Mouse (Mus musculus): Measurements from ENCODE around the gene Gamt. TPM values are rescaled to one million over a fixed set of nuclear protein-coding genes. Genes with fewer than 3 reads are reported as not detected.
"Not testable (repeated sequence)": the region's sequence is repeated elsewhere in the genome, so short reads cannot be mapped to it uniquely, and the experiment has no call there.

Gamt gene
- polyA plus RNA-seq, 1 experiment from 2014 or later: 115 TPM

GRCm38 (mm10) chr10:80211547-80212103 is 49.2 kb downstream of the Gamt start:
- ATAC-seq (ENCODE audit: insufficient read depth, low FRiP score); H3K4me1 ChIP-seq (ENCODE audit: control insufficient read depth, insufficient read depth, low read length); H3K4me3 ChIP-seq (replicated peaks; ENCODE audit: low read length); H3K9me3 ChIP-seq (replicated peaks; ENCODE audit: control insufficient read depth, low read length); H3K4me2 ChIP-seq (ENCODE audit: low read depth, low read length); H3K27ac ChIP-seq (ENCODE audit: low read length); H3K27me3 ChIP-seq (ENCODE audit: control insufficient read depth, insufficient read depth, low read length); H3K9ac ChIP-seq (ENCODE audit: low read length); H3K36me3 ChIP-seq (ENCODE audit: control insufficient read depth, insufficient read depth, low read length): not testable (repeated sequence)
- 67% methylated on average over 7 of the region's 7 CpGs for WGBS

GRCm38 (mm10) chr10:80208841-80209371 is 51.9 kb downstream of the Gamt start:
- ATAC-seq (ENCODE audit: insufficient read depth, low FRiP score): no peak
- Histone ChIP-seq H3K4me1 (ENCODE audit: control insufficient read depth, insufficient read depth, low read length) (peaks cover under 1% of the 10 kb centered on the region; the same call in 1 of the 2 replicates), H3K4me3 (replicated peaks; ENCODE audit: low read length) (no peak overlapping the region), H3K4me2 (ENCODE audit: low read depth, low read length) (no peak overlapping the region), H3K9me3 (replicated peaks; ENCODE audit: control insufficient read depth, low read length) (no peaks in the 10 kb centered on the region), H3K36me3 (ENCODE audit: control insufficient read depth, insufficient read depth, low read length) (no peaks in the 10 kb centered on the region), H3K27me3 (ENCODE audit: control insufficient read depth, insufficient read depth, low read length) (no peaks in the 10 kb centered on the region), H3K9ac (ENCODE audit: low read length) (peak overlapping the region; percentile 50), H3K27ac (ENCODE audit: low read length) (no peak overlapping the region)
- WGBS: 16% methylated on average over 24 of the region's 24 CpGs

GRCm38 (mm10) chr10:80208248-80208647 is 52.6 kb downstream of the Gamt start:
- Histone ChIP-seq H3K36me3 (ENCODE audit: control insufficient read depth, insufficient read depth, low read length) (no peaks in the 10 kb centered on the region), H3K4me2 (ENCODE audit: low read depth, low read length) (no peak overlapping the region), H3K27me3 (ENCODE audit: control insufficient read depth, insufficient read depth, low read length) (no peaks in the 10 kb centered on the region), H3K9ac (ENCODE audit: low read length) (no peak overlapping the region), H3K4me3 (replicated peaks; ENCODE audit: low read length) (no peak overlapping the region), H3K4me1 (ENCODE audit: control insufficient read depth, insufficient read depth, low read length) (peaks cover 3% of the 10 kb centered on the region; the same call in 1 of the 2 replicates), H3K9me3 (replicated peaks; ENCODE audit: control insufficient read depth, low read length) (no peaks in the 10 kb centered on the region), H3K27ac (ENCODE audit: low read length) (no peak overlapping the region)
- 74% methylated on average over 4 of the region's 4 CpGs for WGBS
- ATAC-seq (ENCODE audit: insufficient read depth, low FRiP score): no peak

Small RNA genes within 50 kb of the gene (microRNA-seq; reads per million reads assigned to microRNA genes)
- gene Mir6911: 1.2 reads per million

Other genes with a start within 250 kb of the Gamt start
- 7.8 and 9.7 TPM in 2 replicates for gene Arhgap45, start 244.4 kb downstream of the Gamt start, polyA plus RNA-seq (2015; fragmentation: Nextera tagmentation; extraction: Ambion mirVana)
- 174 and 180 TPM in 2 replicates for gene Polr2e, start 221.2 kb downstream of the Gamt start, polyA plus RNA-seq (2015; fragmentation: Nextera tagmentation; extraction: Ambion mirVana)
- 445 and 507 TPM in 2 replicates for gene Gpx4, start 213.8 kb downstream of the Gamt start, polyA plus RNA-seq (2015; fragmentation: Nextera tagmentation; extraction: Ambion mirVana)
- 17.2 and 19.0 TPM in 2 replicates for gene Sbno2, start 155.4 kb downstream of the Gamt start, polyA plus RNA-seq (2015; fragmentation: Nextera tagmentation; extraction: Ambion mirVana)
- 14.5 and 14.8 TPM in 2 replicates for gene Stk11, start 145.2 kb downstream of the Gamt start, polyA plus RNA-seq (2015; fragmentation: Nextera tagmentation; extraction: Ambion mirVana)
- 536 and 594 TPM in 2 replicates for gene Atp5d, start 122.4 kb downstream of the Gamt start, polyA plus RNA-seq (2015; fragmentation: Nextera tagmentation; extraction: Ambion mirVana)
- gene Cbarp, start 120.2 kb downstream of the Gamt start, polyA plus RNA-seq (2015; fragmentation: Nextera tagmentation; extraction: Ambion mirVana): 3.1 and 3.9 TPM in 2 replicates
- 7.8 and 9.8 TPM in 2 replicates for gene Midn, start 112.7 kb downstream of the Gamt start, polyA plus RNA-seq (2015; fragmentation: Nextera tagmentation; extraction: Ambion mirVana)
- gene Cirbp, start 95.0 kb downstream of the Gamt start, polyA plus RNA-seq (2015; fragmentation: Nextera tagmentation; extraction: Ambion mirVana): 69.8 and 80.8 TPM in 2 replicates
- gene 1600002K03Rik, start 88.1 kb downstream of the Gamt start, polyA plus RNA-seq (2015; fragmentation: Nextera tagmentation; extraction: Ambion mirVana): 16.4 and 16.6 TPM in 2 replicates
- 9.3 and 10.5 TPM in 2 replicates for gene Efna2, start 81.5 kb downstream of the Gamt start, polyA plus RNA-seq (2015; fragmentation: Nextera tagmentation; extraction: Ambion mirVana)
- gene Mum1, start 34.6 kb downstream of the Gamt start, polyA plus RNA-seq (2015; fragmentation: Nextera tagmentation; extraction: Ambion mirVana): 50.8 and 51.6 TPM in 2 replicates
- 340 and 344 TPM in 2 replicates for gene Ndufs7, start 11.9 kb downstream of the Gamt start, polyA plus RNA-seq (2015; fragmentation: Nextera tagmentation; extraction: Ambion mirVana)
- gene Dazap1, start 474 bp upstream of the Gamt start, polyA plus RNA-seq (2015; fragmentation: Nextera tagmentation; extraction: Ambion mirVana): 35.8 and 43.9 TPM in 2 replicates
- gene Rps15, start 31.4 kb upstream of the Gamt start, polyA plus RNA-seq (2015; fragmentation: Nextera tagmentation; extraction: Ambion mirVana): 807 and 821 TPM in 2 replicates
- gene Apc2, start 35.0 kb upstream of the Gamt start, polyA plus RNA-seq (2015; fragmentation: Nextera tagmentation; extraction: Ambion mirVana): 3.3 and 4.3 TPM in 2 replicates
- 46.6 and 48.1 TPM in 2 replicates for gene 2310011J03Rik, start 59.5 kb upstream of the Gamt start, polyA plus RNA-seq (2015; fragmentation: Nextera tagmentation; extraction: Ambion mirVana)
- gene Pcsk4, start 68.5 kb upstream of the Gamt start, polyA plus RNA-seq (2015; fragmentation: Nextera tagmentation; extraction: Ambion mirVana): 3.7 and 4.4 TPM in 2 replicates
- gene Reep6, start 68.9 kb upstream of the Gamt start, polyA plus RNA-seq (2015; fragmentation: Nextera tagmentation; extraction: Ambion mirVana): 45.2 and 51.1 TPM in 2 replicates
- 22.0 and 24.0 TPM in 2 replicates for gene Adamtsl5, start 87.4 kb upstream of the Gamt start, polyA plus RNA-seq (2015; fragmentation: Nextera tagmentation; extraction: Ambion mirVana)
- 0.14 and 0.61 TPM in 2 replicates for gene Plk5, start 95.4 kb upstream of the Gamt start, polyA plus RNA-seq (2015; fragmentation: Nextera tagmentation; extraction: Ambion mirVana)
- gene Mex3d, start 126.6 kb upstream of the Gamt start, polyA plus RNA-seq (2015; fragmentation: Nextera tagmentation; extraction: Ambion mirVana): 3.0 and 4.1 TPM in 2 replicates
- gene Mbd3, start 138.5 kb upstream of the Gamt start, polyA plus RNA-seq (2015; fragmentation: Nextera tagmentation; extraction: Ambion mirVana): 131 and 139 TPM in 2 replicates
- 669 and 707 TPM in 2 replicates for gene Uqcr11, start 145.8 kb upstream of the Gamt start, polyA plus RNA-seq (2015; fragmentation: Nextera tagmentation; extraction: Ambion mirVana)
- 46.1 and 57.9 TPM in 2 replicates for gene Tcf3, start 172.6 kb upstream of the Gamt start, polyA plus RNA-seq (2015; fragmentation: Nextera tagmentation; extraction: Ambion mirVana)
- gene Onecut3, start 233.8 kb upstream of the Gamt start, polyA plus RNA-seq (2015; fragmentation: Nextera tagmentation; extraction: Ambion mirVana): 0.06 and 0.08 TPM in 2 replicates

All from stomach, embryonic 16.5 days (tissue).